Mouse (Mus musculus) ovary, postnatal 36 days (tissue): ENCODE measurements around the gene Car6.

Experiments used
- DNase-seq: peaks from one replicate; pipeline ENCODE4 v3.0.0; 2022; ENCODE audit warnings: low spot score, mixed read lengths

The Car6 gene

GRCm38 (mm10) chr4:150181304-150181703 is 19.8 kb downstream of the Car6 start:
- DNase-seq = no peak

DNA sequence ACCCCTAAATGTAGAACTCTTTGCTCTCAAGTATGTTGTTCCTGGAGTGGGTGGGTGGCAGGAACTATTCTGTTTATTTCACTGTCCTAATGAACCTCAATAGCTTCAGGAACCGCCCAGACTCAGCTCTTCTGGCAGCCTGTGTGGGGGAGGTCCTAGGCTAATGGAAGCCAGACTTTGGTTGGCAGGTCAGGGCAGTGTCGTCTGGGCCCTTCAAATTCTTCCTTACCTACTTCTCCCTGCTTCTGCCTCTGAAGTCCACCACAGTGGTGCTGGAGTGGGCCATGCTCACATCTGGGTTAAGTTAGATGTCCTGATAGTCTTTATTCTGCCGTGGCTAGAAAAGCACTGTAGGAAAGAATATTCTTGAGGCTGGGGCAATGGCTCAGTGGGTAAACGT is 23.0 kb downstream of the Car6 start:
- DNase-seq = no peak

DNA sequence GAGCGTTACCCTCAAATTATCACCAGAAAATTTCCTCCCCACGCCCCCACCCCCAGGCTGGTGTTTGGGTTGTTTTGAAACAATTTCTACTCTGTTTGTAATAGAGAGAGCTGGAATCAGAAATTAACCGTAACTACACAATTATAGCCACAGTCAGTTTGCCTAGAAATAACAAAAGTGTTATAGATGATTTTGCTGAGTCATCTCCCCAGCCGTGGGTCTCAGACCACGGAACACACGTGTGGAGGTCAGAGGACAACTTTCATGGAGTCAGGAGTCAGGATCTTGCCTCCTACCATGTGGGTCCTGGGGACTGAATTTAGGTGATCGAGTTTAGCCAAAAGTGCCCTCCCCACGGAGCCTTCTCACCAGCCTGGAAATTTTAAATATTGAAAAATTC is 24.0 kb downstream of the Car6 start:
- no peak for DNase-seq

DNA sequence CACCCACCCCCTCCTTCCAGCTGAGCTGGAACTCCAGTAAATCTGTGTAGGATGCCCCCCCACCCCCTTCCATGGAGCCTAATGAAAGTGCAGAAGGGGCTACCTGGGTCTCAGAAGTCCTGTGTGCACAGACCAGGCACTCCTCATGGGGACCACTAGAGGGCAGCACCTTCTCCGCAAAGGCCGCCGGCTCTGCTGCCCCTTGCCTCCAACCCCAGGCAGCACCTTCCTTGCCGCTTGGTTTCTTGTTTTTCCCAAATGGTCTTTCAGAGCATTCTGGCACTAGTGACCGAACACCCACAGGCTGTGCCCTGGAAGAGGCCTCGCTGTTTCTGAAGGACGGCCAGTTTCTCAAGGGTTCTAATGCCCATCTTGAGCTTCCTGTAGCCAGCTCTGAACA is 24.6 kb downstream of the Car6 start:
- DNase-seq = peak; percentile 40

- DNase-seq = no peak
These were observed 27.1 kb downstream of the Car6 start for GRCm38 (mm10) chr4:150174027-150174426.

DNA sequence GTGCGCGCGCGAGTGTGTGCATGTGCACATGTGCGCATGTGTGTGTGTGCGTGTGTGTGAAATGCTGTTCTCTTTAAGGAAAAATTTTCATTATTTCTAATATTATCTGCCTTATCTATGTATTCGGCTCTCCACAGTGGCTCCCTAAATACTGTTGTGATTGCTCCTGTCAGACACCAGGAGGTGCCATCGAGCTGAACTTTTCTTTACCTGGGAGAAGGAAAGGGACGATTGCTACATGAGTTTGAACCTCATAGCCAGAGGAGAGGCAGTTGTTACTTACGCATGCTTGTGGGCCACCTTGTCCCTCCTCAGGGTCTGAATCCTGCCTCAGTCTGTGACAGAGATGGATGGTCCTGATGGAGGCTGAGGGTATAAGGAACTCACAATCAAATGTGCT is 27.9 kb downstream of the Car6 start:
- no peak for DNase-seq

- DNase-seq = no peak
These were observed 29.0 kb downstream of the Car6 start for GRCm38 (mm10) chr4:150172107-150172506.

- peak; percentile 35 for DNase-seq
These were observed 32.7 kb downstream of the Car6 start for GRCm38 (mm10) chr4:150168406-150168805.

DNA sequence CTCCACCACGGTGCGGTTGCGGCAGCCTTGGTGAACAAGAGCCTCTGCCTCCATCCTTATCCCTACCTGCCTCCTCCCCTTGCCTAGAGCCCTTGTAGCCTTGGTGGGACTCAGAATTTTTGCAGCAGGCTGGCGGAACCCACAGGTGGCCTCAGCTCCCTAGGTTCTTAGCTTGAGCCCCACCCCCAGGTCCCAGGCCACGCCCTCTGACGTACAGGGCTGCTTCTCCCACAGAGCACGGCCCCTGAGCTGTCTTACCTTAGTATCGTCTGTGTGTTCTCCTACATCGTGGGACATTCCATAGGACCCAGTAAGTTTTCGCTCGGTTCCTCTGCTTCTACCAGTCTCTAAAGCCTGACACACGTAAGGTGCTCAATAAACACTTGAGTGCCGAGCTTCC is 36.3 kb downstream of the Car6 start:
- no peak for DNase-seq

GRCm38 (mm10) chr4:150162561-150163169 is 38.5 kb downstream of the Car6 start:
- DNase-seq = no peak

DNA sequence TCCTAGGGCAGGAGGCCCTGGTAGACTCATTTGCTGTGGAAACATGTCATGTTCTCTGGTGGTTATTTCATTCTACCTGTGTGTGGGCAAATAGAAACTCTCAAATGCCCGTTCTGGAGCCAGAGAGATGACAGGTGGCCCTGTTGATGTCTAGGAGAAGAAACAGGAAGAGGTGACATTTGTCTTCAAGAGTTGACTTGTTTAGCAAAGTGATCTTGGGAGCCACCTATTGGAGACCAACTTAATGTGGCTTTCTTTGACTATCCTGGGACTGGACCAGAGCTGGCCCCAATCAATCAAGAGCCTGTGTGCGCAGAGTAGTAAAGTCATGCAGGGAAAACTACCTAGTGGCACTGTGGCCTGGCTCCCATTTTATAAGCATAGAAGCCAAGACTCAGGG is 41.7 kb downstream of the Car6 start:
- no peak for DNase-seq

GRCm38 (mm10) chr4:150157348-150157882 is 43.7 kb downstream of the Car6 start:
- DNase-seq = no peak

DNA sequence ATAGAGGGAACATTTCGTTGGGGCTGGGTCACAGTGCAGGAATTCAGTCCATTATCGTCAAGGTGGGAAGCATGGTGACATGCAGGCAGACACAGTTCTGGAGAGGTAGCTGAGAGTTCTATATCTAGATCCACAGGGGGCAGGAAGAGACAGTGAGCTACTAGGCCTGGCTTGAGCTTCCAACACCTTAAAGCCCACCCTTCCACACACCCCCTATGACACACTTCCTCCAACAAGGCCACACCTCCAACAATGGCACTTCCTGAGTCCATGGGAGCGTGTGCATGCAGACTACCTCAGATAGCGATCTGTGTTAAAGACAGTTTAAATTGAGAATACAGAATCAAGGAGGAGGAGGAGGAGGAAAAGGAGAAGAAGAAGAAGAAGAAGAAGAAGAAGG is 45.4 kb downstream of the Car6 start:
- no peak for DNase-seq

DNA sequence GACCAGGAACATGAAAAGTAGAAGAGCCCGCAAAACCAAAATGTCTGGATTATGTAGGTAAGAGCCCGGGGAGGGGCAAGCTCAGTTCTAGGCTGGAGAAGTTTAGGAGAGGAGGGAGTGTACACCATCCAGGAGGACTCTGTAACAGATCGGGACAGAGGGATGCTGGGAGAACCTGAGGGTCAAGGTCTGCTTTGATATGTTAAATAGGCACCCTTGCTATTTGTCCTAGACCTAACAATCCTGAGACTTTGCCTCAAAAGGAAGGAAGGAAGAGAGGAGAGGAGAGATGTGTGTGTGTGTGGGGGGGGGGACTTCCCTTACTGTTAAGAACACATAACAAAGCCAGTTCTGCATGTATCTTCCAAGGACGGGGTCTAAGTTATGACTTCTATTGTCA is 45.8 kb downstream of the Car6 start:
- no peak for DNase-seq

GRCm38 (mm10) chr4:150152483-150152882 is 48.6 kb downstream of the Car6 start:
- no peak for DNase-seq

DNA sequence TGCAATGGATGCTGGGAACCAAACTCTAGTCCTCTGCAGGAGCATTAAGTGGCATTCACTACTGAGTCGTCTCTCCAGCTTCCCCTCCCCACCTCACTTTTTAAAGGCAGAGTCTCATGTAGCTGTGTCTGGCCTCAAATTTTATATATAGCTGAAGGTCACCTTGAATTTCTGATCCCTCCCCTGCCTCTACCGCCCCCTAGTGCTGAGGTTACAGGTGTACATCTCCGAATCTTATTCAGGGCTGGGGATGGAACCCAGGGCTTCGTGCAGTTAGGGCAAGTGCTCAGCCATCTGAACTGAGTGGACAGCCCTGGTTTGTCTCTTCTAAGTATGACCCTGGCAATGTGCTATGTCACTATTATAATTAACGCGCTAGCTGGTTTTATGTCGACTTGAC is 50.1 kb downstream of the Car6 start:
- DNase-seq = no peak

DNA sequence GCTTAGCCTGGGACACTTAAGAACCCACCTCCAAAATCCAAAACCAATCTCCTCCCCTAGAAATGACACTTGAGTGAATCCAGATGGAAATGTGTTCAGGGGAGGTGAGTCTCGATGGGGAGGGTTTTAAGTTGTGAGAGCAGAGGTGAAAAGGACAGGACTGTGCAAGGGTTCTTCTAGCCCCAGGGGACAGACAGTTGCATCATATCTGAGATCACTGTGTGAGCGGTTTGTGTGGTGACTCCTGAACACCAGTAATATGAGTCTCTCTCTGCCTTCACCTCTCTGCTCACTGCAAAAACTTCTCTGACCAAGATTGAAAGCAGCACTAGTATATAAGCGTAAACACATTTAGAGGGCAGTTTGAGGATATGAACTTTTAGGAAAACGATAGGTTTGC is 54.8 kb downstream of the Car6 start:
- DNase-seq = no peak

- no peak for DNase-seq
These were observed 56.9 kb downstream of the Car6 start for GRCm38 (mm10) chr4:150144242-150144641.

DNA sequence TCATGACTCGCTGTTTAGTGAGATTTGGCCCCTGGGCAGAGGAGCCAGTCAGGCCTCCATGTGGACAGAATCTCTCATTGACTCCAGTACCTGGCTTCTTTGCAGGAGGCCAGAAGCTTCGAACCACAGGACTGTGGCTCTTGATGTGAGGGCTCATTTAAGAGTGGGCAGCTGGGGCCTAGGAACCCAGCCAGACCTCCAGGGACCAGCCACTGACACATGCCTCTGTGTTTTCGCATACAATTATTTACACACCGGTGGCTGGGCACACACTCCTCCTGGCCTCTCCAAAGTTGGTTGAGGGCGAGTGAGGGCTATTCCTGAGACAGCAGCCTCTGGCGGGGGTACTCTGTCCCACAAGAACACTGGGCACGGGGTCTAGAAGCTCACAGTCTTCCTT is 60.8 kb downstream of the Car6 start:
- no peak for DNase-seq

DNA sequence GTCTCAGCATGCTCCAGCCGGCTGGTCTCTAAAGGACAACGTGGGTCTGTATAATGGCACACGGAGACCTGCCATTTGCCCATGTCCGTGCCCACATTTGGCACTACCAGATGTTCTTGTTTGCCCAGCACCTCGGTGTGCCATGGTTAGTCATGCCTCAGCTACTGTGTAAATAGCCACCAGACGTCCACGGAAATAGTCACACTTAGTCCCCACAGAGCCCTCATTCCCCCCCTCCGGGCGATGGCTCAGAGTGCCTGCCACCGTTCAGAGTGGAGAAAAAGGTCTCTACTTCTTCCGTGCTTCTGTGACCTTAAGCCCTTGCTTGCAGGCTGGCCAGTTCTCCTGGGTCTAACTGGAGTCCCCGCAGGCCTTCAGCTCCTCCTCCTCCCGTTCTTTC is 62.0 kb downstream of the Car6 start:
- no peak for DNase-seq

DNA sequence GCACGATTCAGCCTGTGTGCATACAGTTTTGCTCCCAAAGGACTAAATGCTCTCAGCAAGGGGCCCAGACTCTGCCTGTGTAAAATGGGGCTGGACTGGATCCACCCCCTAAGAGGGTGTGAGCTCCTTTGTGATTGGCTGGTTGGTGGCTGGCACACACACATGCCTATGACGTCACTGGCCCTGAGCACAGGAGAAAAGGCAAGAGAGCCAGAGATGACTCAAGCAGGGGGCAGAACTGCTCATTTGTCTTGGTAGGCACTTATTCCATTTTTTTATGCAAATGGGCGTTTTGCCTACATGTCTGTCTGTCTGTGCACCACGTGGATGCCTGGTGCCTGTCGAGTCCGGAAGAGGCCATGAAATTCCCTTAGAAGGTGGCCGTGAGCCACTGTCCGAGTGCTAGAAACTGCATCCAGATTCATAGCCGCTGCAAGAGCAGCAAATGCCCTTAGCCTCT is 63.0 kb downstream of the Car6 start:
- peak; percentile 52 for DNase-seq

GRCm38 (mm10) chr4:150137368-150138083 is 63.6 kb downstream of the Car6 start:
- DNase-seq = no peak
